Mouse (Mus musculus) left cerebral cortex, postnatal 25 days (tissue): ENCODE data around the gene Mrpl54. TPM values are rescaled to one million over a fixed set of nuclear protein-coding genes. Genes with fewer than 3 reads are reported as not detected.

Source experiments
- DNase-seq, 2 experiments: peaks; one replicate each; pipeline ENCODE4 v3.0.0; 2022; ENCODE audit warnings: low spot score in 2 of 2, mixed read lengths in 1 of 2
- intact Hi-C: fragments of 180-260 bp; cut with DNase I; formaldehyde crosslinking; loops from one replicate; pipeline ENCODE4 v1.15.1; 2025
- total RNA-seq, 2 experiments: library from RNA; stranded (reverse); gene quantifications; 2 replicates each; pipeline ENCODE4 v1.2.3; 2021

Gene Mrpl54
- total RNA-seq, 2 experiments from 2014 or later: 42.5 to 47.3 TPM

GRCm38 (mm10) chr10:81273842-81274241 is 7.1 kb upstream of the Mrpl54 start:
- intact Hi-C loops: no loop called here

GRCm38 (mm10) chr10:81272356-81272755 is 5.6 kb upstream of the Mrpl54 start:
- DNase-seq: no peak
- intact Hi-C loops: no loop called here

More at GRCm38 (mm10) chr10:81273842-81274241, 7.1 kb upstream of the Mrpl54 start:
- no peak for DNase-seq

GRCm38 (mm10) chr10:81268643-81269412 is 2.1 kb upstream of the Mrpl54 start:
- intact Hi-C loops: no loop called here
- DNase-seq: no peak

DNA sequence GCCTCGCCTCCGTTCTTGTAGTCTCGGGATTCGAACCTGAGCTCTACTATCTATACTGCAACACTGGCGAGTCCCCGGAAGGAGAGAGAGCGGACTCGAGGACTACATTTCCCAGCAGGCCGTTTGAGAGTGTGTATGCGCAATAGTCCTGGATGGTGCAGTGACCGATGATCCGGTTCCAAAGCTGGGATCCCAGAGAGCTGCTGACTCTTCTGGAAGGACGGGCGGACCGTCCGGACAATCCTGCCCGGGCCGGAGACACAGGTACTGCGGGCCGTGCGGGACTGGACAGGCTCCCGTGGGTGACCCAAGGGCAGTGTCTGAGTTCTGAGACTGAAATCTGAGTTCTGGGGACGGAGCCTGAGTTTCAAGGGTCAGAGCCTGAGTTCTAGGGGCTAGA is 1.3 kb upstream of the Mrpl54 start:
- intact Hi-C loops: no loop called here
- peak; percentile 86 to 93 for DNase-seq

DNA sequence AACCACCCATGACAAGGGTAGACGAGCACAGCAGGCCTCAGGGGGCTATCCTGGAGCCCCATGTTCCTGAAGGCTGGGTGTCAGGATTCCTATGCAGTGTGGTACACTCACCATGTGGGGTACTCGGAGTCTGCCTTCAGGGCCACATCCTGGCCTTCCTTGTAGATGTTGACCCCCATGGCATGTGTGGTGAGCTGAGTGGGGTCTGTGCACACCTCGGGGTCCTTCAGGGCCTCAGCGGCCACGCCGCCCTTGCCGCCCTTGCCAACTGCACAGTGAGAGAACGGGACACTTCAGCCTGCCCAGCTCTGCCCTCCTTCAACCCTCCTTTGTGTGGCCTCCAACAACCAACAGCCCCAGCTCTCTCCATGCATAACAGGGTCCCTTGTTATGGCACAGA is 1.2 kb downstream of the Mrpl54 start:
- intact Hi-C loops: no loop called here
- DNase-seq: no peak

GRCm38 (mm10) chr10:81261025-81261424 is 5.7 kb downstream of the Mrpl54 start:
- intact Hi-C loops: no loop called here
- DNase-seq: no peak

DNA sequence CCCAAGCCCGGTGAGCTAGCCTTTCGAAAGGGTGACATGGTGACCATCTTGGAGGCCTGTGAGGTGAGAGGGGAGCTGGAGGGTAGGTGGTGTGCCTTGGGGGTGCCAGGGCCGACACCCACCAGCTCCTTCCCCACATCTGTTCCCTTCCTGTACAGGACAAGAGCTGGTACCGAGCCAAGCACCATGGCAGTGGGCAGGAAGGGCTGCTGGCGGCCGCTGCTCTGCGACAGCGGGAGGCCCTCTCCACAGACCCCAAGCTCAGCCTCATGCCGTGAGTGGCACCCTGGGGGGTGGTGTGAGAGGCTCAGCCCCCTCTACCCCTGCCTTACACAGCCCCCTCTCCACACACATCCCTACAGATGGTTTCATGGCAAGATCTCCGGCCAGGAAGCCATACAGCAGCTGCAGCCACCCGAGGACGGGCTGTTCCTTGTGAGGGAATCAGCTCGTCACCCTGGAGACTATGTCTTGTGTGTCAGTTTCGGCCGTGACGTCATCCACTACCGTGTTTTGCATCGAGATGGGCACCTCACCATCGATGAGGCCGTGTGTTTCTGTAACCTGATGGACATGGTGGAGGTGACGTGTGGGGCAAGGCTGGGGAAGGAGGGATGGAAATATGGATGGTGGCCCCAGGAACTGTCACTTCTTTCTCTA is 7.4 kb downstream of the Mrpl54 start:
- DNase-seq: peak in 1 of 2 experiments; percentile 50
- intact Hi-C loops: no loop called here

GRCm38 (mm10) chr10:81257158-81258039 is 9.3 kb downstream of the Mrpl54 start:
- DNase-seq: peak; percentile 67 to 71
- intact Hi-C loops: no loop called here

DNA sequence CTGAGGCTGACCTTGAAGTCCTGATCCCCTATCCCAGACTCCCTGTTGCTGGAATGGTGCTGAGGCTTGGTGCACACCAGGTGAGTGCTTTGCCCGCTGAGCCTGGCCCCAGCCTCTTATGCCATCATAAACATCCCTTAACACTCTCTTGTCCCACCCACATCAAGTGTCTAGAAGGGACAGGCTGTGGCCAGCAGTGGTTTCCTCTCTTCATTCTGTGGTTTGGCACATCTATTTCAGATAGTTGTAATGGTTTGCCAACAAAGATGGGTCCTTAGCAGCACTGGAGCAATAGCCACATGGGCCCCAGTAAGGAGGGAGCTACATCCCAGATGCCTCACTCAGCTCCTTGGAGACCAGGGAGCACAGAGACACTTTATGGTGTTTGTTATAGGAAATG is 11.8 kb downstream of the Mrpl54 start:
- intact Hi-C loops: no loop called here
- no peak for DNase-seq

DNA sequence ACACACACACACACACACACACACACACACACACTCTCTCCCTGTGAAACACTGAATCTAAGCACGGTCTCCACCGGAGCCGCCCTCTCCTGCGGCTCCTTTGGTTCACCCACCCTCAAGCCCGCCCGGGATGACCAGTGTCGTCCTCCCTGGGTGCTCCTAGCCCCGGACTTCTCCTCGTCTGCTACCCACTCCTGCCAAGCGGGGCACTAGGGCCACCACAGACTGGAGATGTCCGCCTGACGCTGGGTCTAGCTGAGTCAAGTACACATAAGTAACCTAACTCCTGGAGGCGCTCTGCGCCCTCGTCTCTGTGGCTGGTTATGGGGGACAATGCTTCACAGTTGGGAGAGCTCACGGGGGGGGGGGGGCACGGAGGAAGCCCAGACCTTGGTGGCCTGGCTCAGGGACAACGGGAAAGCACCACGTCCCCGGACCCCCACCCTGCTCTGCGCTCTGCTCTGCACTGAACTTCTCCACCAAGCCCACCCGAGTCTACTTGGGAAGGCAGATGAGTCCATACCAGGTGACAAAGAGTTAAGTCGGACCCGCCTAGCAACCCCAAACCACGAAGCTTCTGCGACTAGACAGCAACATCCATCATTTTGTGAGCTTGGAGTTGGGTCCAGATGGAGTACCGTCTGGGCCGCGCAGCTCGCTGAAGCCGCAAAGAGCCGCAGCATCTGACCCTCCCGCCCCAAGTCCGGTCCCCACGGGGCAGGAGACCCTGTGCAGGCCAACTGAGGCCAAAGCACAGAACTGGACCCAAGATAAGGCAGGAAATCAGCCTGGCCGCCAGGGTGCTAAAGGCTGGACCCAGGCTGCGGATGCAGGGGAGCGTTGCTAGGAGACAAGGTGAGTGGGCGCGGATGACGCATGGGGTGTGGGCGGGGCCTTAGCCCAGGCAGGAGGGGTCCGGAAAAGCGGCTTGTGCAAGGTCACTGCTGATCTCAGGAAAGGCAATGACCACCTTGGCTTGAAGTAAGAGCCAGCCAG is 14.0 kb downstream of the Mrpl54 start, which contains the start of gene Matk:
TSS of gene Matk (plus strand) at position 512 of the 996 bp plus-strand sequence.
- DNase-seq: peak; percentile 89 to 97
- intact Hi-C loops: no loop called here

DNA sequence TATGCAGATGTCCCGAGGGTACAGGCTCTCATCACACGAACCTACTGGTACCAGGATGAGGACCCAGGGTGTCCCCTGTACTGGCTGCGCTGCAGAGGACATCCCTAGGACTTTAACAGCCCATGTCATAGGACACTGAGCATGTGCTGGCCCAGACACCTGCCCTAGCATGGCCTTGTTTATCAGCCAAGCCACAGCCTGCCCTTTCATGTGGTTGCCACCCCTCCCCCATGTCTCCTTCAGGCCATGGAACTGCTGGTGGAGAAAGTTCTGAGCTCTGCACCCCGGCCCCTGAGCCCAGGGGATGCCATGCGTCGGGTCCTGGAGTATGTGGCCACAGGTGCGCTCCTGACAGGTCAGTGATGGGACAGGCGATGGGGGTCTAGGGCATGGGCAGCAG is 17.3 kb downstream of the Mrpl54 start:
- intact Hi-C loops: no loop called here
- no peak for DNase-seq

DNA sequence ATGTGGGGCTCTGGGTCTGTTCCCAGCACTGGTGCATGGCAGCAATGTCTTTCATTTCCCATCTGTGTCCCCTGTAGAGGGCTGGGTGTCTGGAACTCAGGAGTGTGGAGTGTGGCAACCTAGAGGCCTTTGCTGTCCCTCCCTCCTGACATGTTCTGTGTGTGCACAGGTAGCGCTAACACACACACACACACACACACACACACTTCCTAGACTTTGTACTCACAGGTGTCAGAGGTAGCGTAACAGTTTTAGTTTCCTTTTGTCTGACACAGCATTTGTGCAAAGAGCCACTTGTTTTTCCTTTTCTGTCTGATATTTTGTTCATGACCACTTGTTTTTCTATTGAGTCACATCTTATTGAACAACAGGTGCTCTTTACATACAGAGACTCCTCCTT is 18.9 kb downstream of the Mrpl54 start:
- intact Hi-C loops: no loop called here
- DNase-seq: no peak

DNA sequence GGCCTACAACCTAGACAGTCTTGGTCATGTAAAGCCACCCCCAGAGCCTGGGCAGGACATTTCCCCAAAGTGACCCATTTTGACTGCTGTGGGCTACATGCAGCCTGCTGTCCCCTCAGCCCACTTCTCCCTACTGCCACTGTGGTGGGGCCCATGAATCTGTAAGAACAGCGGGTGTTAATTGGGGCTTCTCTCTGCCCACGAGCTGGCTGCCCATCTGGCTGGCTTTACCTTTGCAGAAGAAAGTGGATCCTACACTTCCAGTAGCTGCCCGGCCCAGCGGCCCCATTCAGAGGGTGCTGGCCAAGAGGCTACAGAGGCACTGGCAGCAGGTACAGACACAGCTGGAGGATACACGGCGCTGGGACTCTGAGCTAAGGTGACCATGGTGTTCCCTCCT is 21.6 kb downstream of the Mrpl54 start:
- DNase-seq: peak in 1 of 2 experiments; percentile 79

GRCm38 (mm10) chr10:81244595-81244994 is 22.1 kb downstream of the Mrpl54 start:
- peak; percentile 70 to 77 for DNase-seq
- intact Hi-C loops: no loop called here

More for the DNA sequence above, 21.6 kb downstream of the Mrpl54 start:
- intact Hi-C loops: no loop called here

DNA sequence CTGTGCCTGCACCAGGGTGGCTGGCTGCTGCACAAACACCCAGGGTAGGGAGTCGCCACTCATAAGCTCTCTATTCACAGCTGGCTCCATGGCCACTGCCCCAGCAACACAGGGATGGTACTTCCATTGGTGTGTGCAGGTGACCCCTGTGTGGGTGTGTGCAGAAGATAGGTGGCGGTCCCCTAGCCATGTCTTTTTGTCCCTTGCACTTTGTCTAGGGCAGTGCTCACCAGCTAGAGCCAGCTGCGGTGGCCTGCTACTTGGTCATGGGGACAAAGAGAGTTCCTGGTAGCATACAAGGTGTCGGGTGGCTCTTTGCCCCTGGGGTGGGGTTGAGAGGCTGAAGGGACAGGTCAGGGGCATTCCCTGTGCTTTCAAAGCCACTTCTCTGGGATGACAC is 22.6 kb downstream of the Mrpl54 start:
- DNase-seq: no peak
- intact Hi-C loops: no loop called here

GRCm38 (mm10) chr10:81242021-81242420 is 24.7 kb downstream of the Mrpl54 start:
- DNase-seq: no peak
- intact Hi-C loops: no loop called here

GRCm38 (mm10) chr10:81240876-81241275 is 25.9 kb downstream of the Mrpl54 start:
- intact Hi-C loops: no loop called here
- DNase-seq: peak in 1 of 2 experiments; percentile 78

DNA sequence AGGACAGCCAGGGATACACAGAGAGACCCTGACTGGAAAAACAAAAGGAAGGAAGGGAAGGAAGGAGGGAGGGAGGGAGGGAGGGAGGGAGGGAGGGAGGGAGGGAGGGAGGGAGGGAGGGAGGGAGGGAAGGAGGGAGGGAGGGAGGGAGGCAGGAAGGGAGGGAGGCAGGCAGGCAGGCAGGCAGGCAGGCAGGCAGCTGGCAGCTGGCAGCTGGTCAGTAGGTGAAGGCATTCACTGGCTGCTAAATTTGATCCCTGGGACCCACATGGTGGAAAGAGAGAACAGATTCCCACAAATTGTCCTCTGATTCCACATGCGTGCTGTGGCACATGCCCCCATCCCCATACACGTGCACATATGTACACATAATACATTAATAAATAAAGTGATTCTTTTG is 28.1 kb downstream of the Mrpl54 start:
- no peak for DNase-seq
- intact Hi-C loops: no loop called here
